Mouse (Mus musculus): ENCODE data around the gene Tbc1d2b. TPM values are rescaled to one million over a fixed set of nuclear protein-coding genes. Genes with fewer than 3 reads are reported as not detected.

Tbc1d2b gene
- polyA plus RNA-seq (2014; fragmentation: Nextera tagmentation; extraction: Ambion mirVana), result 6.3 and 6.7 TPM in 2 replicates

GRCm38 (mm10) chr9:90270193-90270943 lies at the start of gene Tbc1d2b:
Tbc1d2b (minus strand) TSS chr9:90270804.
- H3K27ac ChIP-seq (ENCODE audit: low read depth, low read length), result no peak within 1 kb of the TSS
- peaks cover 13% of the 10 kb centered on the region; the same call in 1 of the 2 replicates for H3K4me1 ChIP-seq (ENCODE audit: control insufficient read depth, insufficient read depth, low read length)
- under 1% methylated on average over 51 of the region's 74 CpGs for WGBS (ENCODE audit: insufficient replicate concordance)
- H3K9me3 ChIP-seq (replicated peaks; ENCODE audit: control insufficient read depth, low read length), result no peaks in the 10 kb centered on the region
- peak; percentile 91 for ATAC-seq (replicated peaks; ENCODE audit: insufficient number of reproducible peaks, low FRiP score, low TSS enrichment)
- H3K36me3 ChIP-seq (ENCODE audit: control insufficient read depth, insufficient read depth, low read length), result no peaks in the 10 kb centered on the region
- H3K4me2 ChIP-seq, result peak within 1 kb of the TSS; percentile 94
- H3K9ac ChIP-seq (ENCODE audit: low read depth, low read length), result peak within 1 kb of the TSS; percentile 85
- H3K27me3 ChIP-seq (ENCODE audit: control insufficient read depth, insufficient read depth, low read length), result no peaks in the 10 kb centered on the region
- H3K4me3 ChIP-seq (ENCODE audit: low read depth, low read length), result peak within 1 kb of the TSS; percentile 89

- H3K27ac ChIP-seq (ENCODE audit: low read depth, low read length), result no peak overlapping the region
- H3K9me3 ChIP-seq (replicated peaks; ENCODE audit: control insufficient read depth, low read length), result no peaks in the 10 kb centered on the region
- no peaks in the 10 kb centered on the region for H3K4me1 ChIP-seq (ENCODE audit: control insufficient read depth, insufficient read depth, low read length)
- H3K4me3 ChIP-seq (ENCODE audit: low read depth, low read length), result no peak overlapping the region
- no peak overlapping the region for H3K9ac ChIP-seq (ENCODE audit: low read depth, low read length)
- no peak overlapping the region for H3K4me2 ChIP-seq
- no peaks in the 10 kb centered on the region for H3K36me3 ChIP-seq (ENCODE audit: control insufficient read depth, insufficient read depth, low read length)
- H3K27me3 ChIP-seq (ENCODE audit: control insufficient read depth, insufficient read depth, low read length), result no peaks in the 10 kb centered on the region
- no peak for ATAC-seq (replicated peaks; ENCODE audit: insufficient number of reproducible peaks, low FRiP score, low TSS enrichment)
- 68% methylated on average over 5 of the region's 5 CpGs for WGBS (ENCODE audit: insufficient replicate concordance)
Observed at GRCm38 (mm10) chr9:90316300-90316699, 45.7 kb upstream of the Tbc1d2b start.

- Histone ChIP-seq H3K27me3 (ENCODE audit: control insufficient read depth, insufficient read depth, low read length) (no peaks in the 10 kb centered on the region), H3K36me3 (ENCODE audit: control insufficient read depth, insufficient read depth, low read length) (no peaks in the 10 kb centered on the region), H3K4me1 (ENCODE audit: control insufficient read depth, insufficient read depth, low read length) (no peaks in the 10 kb centered on the region), H3K27ac (ENCODE audit: low read depth, low read length) (no peak overlapping the region), H3K9me3 (replicated peaks; ENCODE audit: control insufficient read depth, low read length) (no peaks in the 10 kb centered on the region), H3K4me2 (no peak overlapping the region), H3K4me3 (ENCODE audit: low read depth, low read length) (no peak overlapping the region), H3K9ac (ENCODE audit: low read depth, low read length) (no peak overlapping the region)
- no peak for ATAC-seq (replicated peaks; ENCODE audit: insufficient number of reproducible peaks, low FRiP score, low TSS enrichment)
- 82% methylated on average over 11 of the region's 11 CpGs for WGBS (ENCODE audit: insufficient replicate concordance)
Observed at GRCm38 (mm10) chr9:90315662-90316061, 45.1 kb upstream of the Tbc1d2b start.

GRCm38 (mm10) chr9:90304254-90304653 lies 33.6 kb upstream of the Tbc1d2b start:
- no peak overlapping the region for H3K4me3 ChIP-seq (ENCODE audit: low read depth, low read length)
- 87% methylated on average over 2 of the region's 2 CpGs for WGBS (ENCODE audit: insufficient replicate concordance)
- no peak overlapping the region for H3K27ac ChIP-seq (ENCODE audit: low read depth, low read length)
- H3K27me3 ChIP-seq (ENCODE audit: control insufficient read depth, insufficient read depth, low read length), result no peaks in the 10 kb centered on the region
- no peaks in the 10 kb centered on the region for H3K4me1 ChIP-seq (ENCODE audit: control insufficient read depth, insufficient read depth, low read length)
- H3K9ac ChIP-seq (ENCODE audit: low read depth, low read length), result no peak overlapping the region
- no peak overlapping the region for H3K4me2 ChIP-seq
- no peaks in the 10 kb centered on the region for H3K36me3 ChIP-seq (ENCODE audit: control insufficient read depth, insufficient read depth, low read length)
- no peak for ATAC-seq (replicated peaks; ENCODE audit: insufficient number of reproducible peaks, low FRiP score, low TSS enrichment)
- no peaks in the 10 kb centered on the region for H3K9me3 ChIP-seq (replicated peaks; ENCODE audit: control insufficient read depth, low read length)

- Histone ChIP-seq H3K4me1 (ENCODE audit: control insufficient read depth, insufficient read depth, low read length) (no peaks in the 10 kb centered on the region), H3K9ac (ENCODE audit: low read depth, low read length) (no peak overlapping the region), H3K9me3 (replicated peaks; ENCODE audit: control insufficient read depth, low read length) (no peaks in the 10 kb centered on the region), H3K27ac (ENCODE audit: low read depth, low read length) (no peak overlapping the region), H3K27me3 (ENCODE audit: control insufficient read depth, insufficient read depth, low read length) (no peaks in the 10 kb centered on the region), H3K4me2 (no peak overlapping the region), H3K36me3 (ENCODE audit: control insufficient read depth, insufficient read depth, low read length) (no peaks in the 10 kb centered on the region), H3K4me3 (ENCODE audit: low read depth, low read length) (no peak overlapping the region)
- WGBS (ENCODE audit: insufficient replicate concordance), result 59% methylated on average over 2 of the region's 2 CpGs
- no peak for ATAC-seq (replicated peaks; ENCODE audit: insufficient number of reproducible peaks, low FRiP score, low TSS enrichment)
Observed at GRCm38 (mm10) chr9:90303101-90303835, 32.7 kb upstream of the Tbc1d2b start.

- Histone ChIP-seq H3K4me1 (ENCODE audit: control insufficient read depth, insufficient read depth, low read length) (no peaks in the 10 kb centered on the region), H3K9me3 (replicated peaks; ENCODE audit: control insufficient read depth, low read length) (no peaks in the 10 kb centered on the region), H3K4me3 (ENCODE audit: low read depth, low read length) (no peak overlapping the region), H3K9ac (ENCODE audit: low read depth, low read length) (no peak overlapping the region), H3K27me3 (ENCODE audit: control insufficient read depth, insufficient read depth, low read length) (no peaks in the 10 kb centered on the region), H3K4me2 (no peak overlapping the region), H3K36me3 (ENCODE audit: control insufficient read depth, insufficient read depth, low read length) (no peaks in the 10 kb centered on the region), H3K27ac (ENCODE audit: low read depth, low read length) (no peak overlapping the region)
- WGBS (ENCODE audit: insufficient replicate concordance), result 76% methylated on average over 4 of the region's 4 CpGs
- ATAC-seq (replicated peaks; ENCODE audit: insufficient number of reproducible peaks, low FRiP score, low TSS enrichment), result no peak
Observed at GRCm38 (mm10) chr9:90302670-90303069, 32.1 kb upstream of the Tbc1d2b start.

GRCm38 (mm10) chr9:90301081-90301688 lies 30.6 kb upstream of the Tbc1d2b start:
- WGBS (ENCODE audit: insufficient replicate concordance), result 65% methylated on average over 4 of the region's 4 CpGs
- Histone ChIP-seq H3K27ac (ENCODE audit: low read depth, low read length) (no peak overlapping the region), H3K9ac (ENCODE audit: low read depth, low read length) (no peak overlapping the region), H3K4me2 (no peak overlapping the region), H3K4me3 (ENCODE audit: low read depth, low read length) (no peak overlapping the region), H3K27me3 (ENCODE audit: control insufficient read depth, insufficient read depth, low read length) (no peaks in the 10 kb centered on the region), H3K4me1 (ENCODE audit: control insufficient read depth, insufficient read depth, low read length) (no peaks in the 10 kb centered on the region), H3K36me3 (ENCODE audit: control insufficient read depth, insufficient read depth, low read length) (no peaks in the 10 kb centered on the region), H3K9me3 (replicated peaks; ENCODE audit: control insufficient read depth, low read length) (no peaks in the 10 kb centered on the region)
- ATAC-seq (replicated peaks; ENCODE audit: insufficient number of reproducible peaks, low FRiP score, low TSS enrichment), result no peak

GRCm38 (mm10) chr9:90297637-90298036 lies 27.0 kb upstream of the Tbc1d2b start:
- Histone ChIP-seq H3K9me3 (replicated peaks; ENCODE audit: control insufficient read depth, low read length) (no peaks in the 10 kb centered on the region), H3K4me3 (ENCODE audit: low read depth, low read length) (no peak overlapping the region), H3K27me3 (ENCODE audit: control insufficient read depth, insufficient read depth, low read length) (no peaks in the 10 kb centered on the region), H3K9ac (ENCODE audit: low read depth, low read length) (no peak overlapping the region), H3K4me1 (ENCODE audit: control insufficient read depth, insufficient read depth, low read length) (no peaks in the 10 kb centered on the region), H3K4me2 (no peak overlapping the region), H3K27ac (ENCODE audit: low read depth, low read length) (no peak overlapping the region), H3K36me3 (ENCODE audit: control insufficient read depth, insufficient read depth, low read length) (no peaks in the 10 kb centered on the region)
- 73% methylated on average over 1 of the region's 1 CpGs for WGBS (ENCODE audit: insufficient replicate concordance)
- ATAC-seq (replicated peaks; ENCODE audit: insufficient number of reproducible peaks, low FRiP score, low TSS enrichment), result no peak
